Mouse (Mus musculus): ENCODE data around the gene Cc2d2a. TPM values are rescaled to one million over a fixed set of nuclear protein-coding genes. Genes with fewer than 3 reads are reported as not detected.

The Cc2d2a gene
- polyA plus RNA-seq, 1 experiment from 2014 or later = 11.4 TPM

GRCm38 (mm10) chr5:43744187-43744586, 82.0 kb downstream of the Cc2d2a start:
- H3K4me2 ChIP-seq (replicated peaks) = no peak overlapping the region
- no peak overlapping the region for H3K27ac ChIP-seq (replicated peaks)
- no peak overlapping the region for H3K4me3 ChIP-seq
- 98% methylated on average over 1 of the region's 1 CpGs for WGBS
- H3K4me1 ChIP-seq = no peaks in the 10 kb centered on the region
- no peak overlapping the region for H3K9ac ChIP-seq (replicated peaks)
- no peaks in the 10 kb centered on the region for H3K9me3 ChIP-seq
- H3K27me3 ChIP-seq = no peaks in the 10 kb centered on the region
- ATAC-seq (ENCODE audit: low FRiP score, low read depth) = no peak
- peaks cover 18% of the 10 kb centered on the region for H3K36me3 ChIP-seq

- H3K4me3 ChIP-seq = no peak overlapping the region
- peaks cover 17% of the 10 kb centered on the region for H3K36me3 ChIP-seq
- ATAC-seq (ENCODE audit: low FRiP score, low read depth) = no peak
- H3K4me2 ChIP-seq (replicated peaks) = no peak overlapping the region
- H3K27ac ChIP-seq (replicated peaks) = no peak overlapping the region
- WGBS = 62% methylated on average over 5 of the region's 5 CpGs
- no peaks in the 10 kb centered on the region for H3K4me1 ChIP-seq
- H3K27me3 ChIP-seq = no peaks in the 10 kb centered on the region
- H3K9ac ChIP-seq (replicated peaks) = no peak overlapping the region
- no peaks in the 10 kb centered on the region for H3K9me3 ChIP-seq
These were observed 83.0 kb downstream of the Cc2d2a start for GRCm38 (mm10) chr5:43745156-43745555.

- WGBS = 90% methylated on average over 4 of the region's 4 CpGs
- ATAC-seq (ENCODE audit: low FRiP score, low read depth) = no peak
- no peak overlapping the region for H3K4me3 ChIP-seq
These were observed 85.9 kb downstream of the Cc2d2a start for GRCm38 (mm10) chr5:43748039-43748438.

GRCm38 (mm10) chr5:43749092-43749491, 86.9 kb downstream of the Cc2d2a start:
- no peak overlapping the region for H3K9ac ChIP-seq (replicated peaks)
- H3K4me3 ChIP-seq = no peak overlapping the region
- H3K4me1 ChIP-seq = no peaks in the 10 kb centered on the region
- no peak overlapping the region for H3K4me2 ChIP-seq (replicated peaks)
- no peaks in the 10 kb centered on the region for H3K9me3 ChIP-seq
- H3K27me3 ChIP-seq = no peaks in the 10 kb centered on the region
- no peak overlapping the region for H3K27ac ChIP-seq (replicated peaks)
- no peak for ATAC-seq (ENCODE audit: low FRiP score, low read depth)
- WGBS = 78% methylated on average over 3 of the region's 3 CpGs
- peaks cover 6% of the 10 kb centered on the region; the same call in 1 of the 2 replicates for H3K36me3 ChIP-seq

More at GRCm38 (mm10) chr5:43748039-43748438, 85.9 kb downstream of the Cc2d2a start:
- Histone ChIP-seq H3K27me3 (no peaks in the 10 kb centered on the region), H3K4me2 (replicated peaks) (no peak overlapping the region), H3K36me3 (peaks cover 6% of the 10 kb centered on the region; the same call in 1 of the 2 replicates), H3K27ac (replicated peaks) (no peak overlapping the region), H3K9ac (replicated peaks) (no peak overlapping the region), H3K9me3 (no peaks in the 10 kb centered on the region), H3K4me1 (no peaks in the 10 kb centered on the region)

GRCm38 (mm10) chr5:43770618-43771354, 108.6 kb downstream of the Cc2d2a start:
- no peaks in the 10 kb centered on the region for H3K9me3 ChIP-seq
- no peaks in the 10 kb centered on the region for H3K27me3 ChIP-seq
- no peak overlapping the region for H3K9ac ChIP-seq (replicated peaks)
- H3K27ac ChIP-seq (replicated peaks) = no peak overlapping the region
- H3K36me3 ChIP-seq = peaks cover 32% of the 10 kb centered on the region
- no peak for ATAC-seq (ENCODE audit: low FRiP score, low read depth)
- 91% methylated on average over 3 of the region's 3 CpGs for WGBS
- H3K4me3 ChIP-seq = no peak overlapping the region
- H3K4me2 ChIP-seq (replicated peaks) = no peak overlapping the region
- no peaks in the 10 kb centered on the region for H3K4me1 ChIP-seq

- no peaks in the 10 kb centered on the region for H3K27me3 ChIP-seq
- no peak overlapping the region for H3K4me3 ChIP-seq
- no peak overlapping the region for H3K9ac ChIP-seq (replicated peaks)
- no peak overlapping the region for H3K4me2 ChIP-seq (replicated peaks)
- H3K4me1 ChIP-seq = no peaks in the 10 kb centered on the region; the same call in 1 of the 2 replicates
- WGBS = 96% methylated on average over 3 of the region's 3 CpGs
- no peak for ATAC-seq (ENCODE audit: low FRiP score, low read depth)
- H3K9me3 ChIP-seq = no peaks in the 10 kb centered on the region
- H3K36me3 ChIP-seq = peaks cover 27% of the 10 kb centered on the region
- H3K27ac ChIP-seq (replicated peaks) = no peak overlapping the region
These were observed 109.4 kb downstream of the Cc2d2a start for GRCm38 (mm10) chr5:43771555-43771954.

GRCm38 (mm10) chr5:43776407-43776806, 114.3 kb downstream of the Cc2d2a start:
- H3K4me2 ChIP-seq (replicated peaks) = no peak overlapping the region
- H3K9me3 ChIP-seq = no peaks in the 10 kb centered on the region
- H3K27me3 ChIP-seq = no peaks in the 10 kb centered on the region
- no peak for ATAC-seq (ENCODE audit: low FRiP score, low read depth)
- peaks cover 5% of the 10 kb centered on the region for H3K4me1 ChIP-seq
- H3K27ac ChIP-seq (replicated peaks) = no peak overlapping the region
- H3K9ac ChIP-seq (replicated peaks) = no peak overlapping the region
- no peak overlapping the region for H3K4me3 ChIP-seq
- no peaks in the 10 kb centered on the region for H3K36me3 ChIP-seq

GRCm38 (mm10) chr5:43776993-43777392, 114.8 kb downstream of the Cc2d2a start:
- Histone ChIP-seq H3K4me2 (replicated peaks) (no peak overlapping the region), H3K27ac (replicated peaks) (no peak overlapping the region), H3K9me3 (no peaks in the 10 kb centered on the region), H3K36me3 (no peaks in the 10 kb centered on the region), H3K9ac (replicated peaks) (no peak overlapping the region), H3K4me1 (peaks cover 5% of the 10 kb centered on the region), H3K27me3 (no peaks in the 10 kb centered on the region), H3K4me3 (no peak overlapping the region)
- no peak for ATAC-seq (ENCODE audit: low FRiP score, low read depth)
- WGBS = 72% methylated on average over 1 of the region's 1 CpGs

- H3K4me3 ChIP-seq = no peak overlapping the region
- H3K9me3 ChIP-seq = no peaks in the 10 kb centered on the region
- H3K4me2 ChIP-seq (replicated peaks) = no peak overlapping the region
- no peak for ATAC-seq (ENCODE audit: low FRiP score, low read depth)
- 88% methylated on average over 3 of the region's 3 CpGs for WGBS
- H3K9ac ChIP-seq (replicated peaks) = no peak overlapping the region
- H3K36me3 ChIP-seq = no peaks in the 10 kb centered on the region
- no peaks in the 10 kb centered on the region for H3K27me3 ChIP-seq
- peaks cover 11% of the 10 kb centered on the region for H3K4me1 ChIP-seq
- no peak overlapping the region for H3K27ac ChIP-seq (replicated peaks)
These were observed 116.4 kb downstream of the Cc2d2a start for GRCm38 (mm10) chr5:43778583-43778982.

GRCm38 (mm10) chr5:43781423-43781976, 119.4 kb downstream of the Cc2d2a start:
- peak; percentile 68 for ATAC-seq (ENCODE audit: low FRiP score, low read depth)
- no peaks in the 10 kb centered on the region for H3K36me3 ChIP-seq
- H3K9ac ChIP-seq (replicated peaks) = peak overlapping the region; percentile 92
- under 1% methylated on average over 36 of the region's 61 CpGs for WGBS
- H3K9me3 ChIP-seq = no peaks in the 10 kb centered on the region
- peak overlapping the region; percentile 95 for H3K4me3 ChIP-seq
- peak overlapping the region; percentile 95 for H3K27ac ChIP-seq (replicated peaks)
- peak overlapping the region; percentile 62 for H3K4me2 ChIP-seq (replicated peaks)
- peaks cover 11% of the 10 kb centered on the region for H3K4me1 ChIP-seq
- no peaks in the 10 kb centered on the region for H3K27me3 ChIP-seq

GRCm38 (mm10) chr5:43781977-43782930, 120.1 kb downstream of the Cc2d2a start:
- WGBS = 6% methylated on average over 47 of the region's 82 CpGs
- Histone ChIP-seq H3K9ac (replicated peaks) (peak overlapping the region; percentile 92), H3K36me3 (no peaks in the 10 kb centered on the region)

GRCm38 (mm10) chr5:43783996-43784395, 121.8 kb downstream of the Cc2d2a start:
- peaks cover 11% of the 10 kb centered on the region for H3K4me1 ChIP-seq
- H3K4me2 ChIP-seq (replicated peaks) = no peak overlapping the region
- H3K27me3 ChIP-seq = no peaks in the 10 kb centered on the region
- WGBS = 86% methylated on average over 2 of the region's 2 CpGs
- H3K36me3 ChIP-seq = no peaks in the 10 kb centered on the region
- no peak for ATAC-seq (ENCODE audit: low FRiP score, low read depth)
- H3K27ac ChIP-seq (replicated peaks) = no peak overlapping the region
- no peak overlapping the region for H3K9ac ChIP-seq (replicated peaks)
- H3K4me3 ChIP-seq = no peak overlapping the region
- H3K9me3 ChIP-seq = no peaks in the 10 kb centered on the region

More at GRCm38 (mm10) chr5:43781977-43782930, 120.1 kb downstream of the Cc2d2a start:
- Histone ChIP-seq H3K4me3 (peak overlapping the region; percentile 95), H3K4me1 (peaks cover 11% of the 10 kb centered on the region), H3K27ac (replicated peaks) (peak overlapping the region; percentile 95), H3K4me2 (replicated peaks) (peak overlapping the region; percentile 66), H3K27me3 (no peaks in the 10 kb centered on the region), H3K9me3 (no peaks in the 10 kb centered on the region)
- peak; percentile 94 for ATAC-seq (ENCODE audit: low FRiP score, low read depth)

Measured in midbrain, embryonic 12.5 days (tissue).